Mouse (Mus musculus) intestine, embryonic 15.5 days (tissue): ENCODE data around the gene Tent5b. TPM values are rescaled to one million over a fixed set of nuclear protein-coding genes. Genes with fewer than 3 reads are reported as not detected.

Experiments
- ATAC-seq: fragments of 200-750 bp; cut with Nextera tagmentation; 2 replicates; pipeline ENCODE4 v1.8.0; 2017; ENCODE audit warnings: moderate TSS enrichment, moderate library complexity
- H3K27ac ChIP-seq: fragments of 300-500 bp; sonication (generic); 2 replicates; pipeline ENCODE4 v1.5.1; 2015; ENCODE audit warnings: mild to moderate bottlenecking, inconsistent platforms
- H3K27me3 ChIP-seq: fragments of 300-500 bp; sonication (generic); replicated peaks from 2 replicates; pipeline ENCODE4 v1.6.1; 2015; ENCODE audit warnings: inconsistent platforms
- H3K36me3 ChIP-seq: fragments of 300-500 bp; sonication (generic); 2 replicates; pipeline ENCODE4 v1.6.1; 2015; ENCODE audit warnings: inconsistent platforms
- H3K4me1 ChIP-seq: fragments of 300-500 bp; sonication (generic); replicated peaks from 2 replicates; pipeline ENCODE4 v1.6.1; 2015; ENCODE audit warnings: inconsistent platforms
- H3K4me2 ChIP-seq: fragments of 300-500 bp; sonication (generic); replicated peaks from 2 replicates; pipeline ENCODE4 v1.6.1; 2015; ENCODE audit warnings: mild to moderate bottlenecking, inconsistent platforms
- H3K4me3 ChIP-seq: fragments of 300-500 bp; sonication (generic); replicated peaks from 2 replicates; pipeline ENCODE4 v1.5.1; 2015; ENCODE audit warnings: inconsistent platforms
- H3K9ac ChIP-seq: fragments of 300-500 bp; sonication (generic); 2 replicates; pipeline ENCODE4 v1.6.1; 2015; ENCODE audit warnings: inconsistent platforms
- H3K9me3 ChIP-seq: fragments of 300-500 bp; sonication (generic); 2 replicates; pipeline ENCODE4 v1.6.1; 2016; ENCODE audit warnings: inconsistent platforms
- WGBS: fragments of 180-500 bp; shearing (Covaris S2); methylation state at CpG from one replicate; pipeline ENCODE4 v1.1.7; 2015; 5-methylcytosine and 5-hydroxymethylcytosine counted together
- polyA plus RNA-seq: library from polyadenylated mRNA; unstranded; fragments of >200 nt; fragmentation: Nextera tagmentation; extraction: Ambion mirVana; gene quantifications from 2 replicates; pipeline ENCODE4 v1.2.1, GENCODE M21; 2015

Gene Tent5b
- polyA plus RNA-seq, 1 experiment from 2014 or later, result 0.94 TPM

- Histone ChIP-seq H3K27ac (peak overlapping the region; percentile 54; the same call in 1 of the 2 replicates), H3K9ac (no peak overlapping the region), H3K36me3 (no peaks in the 10 kb centered on the region), H3K4me2 (no peak overlapping the region), H3K4me1 (peaks cover 13% of the 10 kb centered on the region), H3K9me3 (no peaks in the 10 kb centered on the region), H3K27me3 (no peaks in the 10 kb centered on the region), H3K4me3 (no peak overlapping the region)
- ATAC-seq, result peak; percentile 54
- 44% methylated on average over 8 of the region's 8 CpGs for WGBS
Observed at GRCm38 (mm10) chr4:133448708-133449388, 31.1 kb upstream of the Tent5b start.

GRCm38 (mm10) chr4:133449726-133450125 is 30.2 kb upstream of the Tent5b start:
- H3K4me2 ChIP-seq, result peak overlapping the region; percentile 28; the same call in 1 of the 2 replicates
- H3K36me3 ChIP-seq, result no peaks in the 10 kb centered on the region

GRCm38 (mm10) chr4:133451536-133451935 is 28.4 kb upstream of the Tent5b start:
- Histone ChIP-seq H3K4me2 (no peak overlapping the region), H3K9ac (no peak overlapping the region), H3K4me1 (peaks cover 13% of the 10 kb centered on the region), H3K9me3 (no peaks in the 10 kb centered on the region), H3K36me3 (no peaks in the 10 kb centered on the region), H3K4me3 (no peak overlapping the region), H3K27me3 (no peaks in the 10 kb centered on the region), H3K27ac (no peak overlapping the region)
- peak; percentile 21; the same call in 1 of the 2 replicates for ATAC-seq
- 7% methylated on average over 10 of the region's 10 CpGs for WGBS

More at GRCm38 (mm10) chr4:133449726-133450125, 30.2 kb upstream of the Tent5b start:
- Histone ChIP-seq H3K4me3 (no peak overlapping the region), H3K27me3 (no peaks in the 10 kb centered on the region), H3K9ac (no peak overlapping the region), H3K27ac (peak overlapping the region; percentile 54; the same call in 1 of the 2 replicates), H3K4me1 (peaks cover 13% of the 10 kb centered on the region), H3K9me3 (no peaks in the 10 kb centered on the region)
- ATAC-seq, result no peak
- whole genome bisulfite sequencing, result 16% methylated on average over 13 of the region's 13 CpGs

GRCm38 (mm10) chr4:133452433-133452832 is 27.5 kb upstream of the Tent5b start:
- no peaks in the 10 kb centered on the region for H3K9me3 ChIP-seq
- no peak for ATAC-seq

DNA sequence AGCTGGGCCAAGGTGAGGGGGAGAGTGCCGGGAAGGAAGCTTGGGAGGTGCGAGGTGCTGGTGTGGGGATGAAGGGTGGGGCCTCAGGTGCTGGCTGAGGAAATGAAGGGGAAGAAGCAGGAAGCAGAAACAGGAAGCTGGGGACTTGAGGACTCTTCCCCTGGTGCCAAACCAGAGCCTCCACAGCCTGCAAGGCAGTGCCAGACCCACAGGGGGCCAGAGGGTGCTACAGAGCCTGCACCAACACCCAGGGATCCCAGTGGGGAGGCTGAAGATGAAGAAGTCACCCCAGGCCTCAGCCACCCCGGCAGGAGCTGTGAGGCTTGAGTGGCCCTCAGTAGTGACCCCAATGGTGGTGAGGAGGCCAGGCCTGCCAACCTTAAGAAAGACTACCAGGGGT is 21.9 kb upstream of the Tent5b start:
- 64% methylated on average over 3 of the region's 3 CpGs for WGBS
- ATAC-seq, result no peak
- no peak overlapping the region for H3K9ac ChIP-seq

More at GRCm38 (mm10) chr4:133452433-133452832, 27.5 kb upstream of the Tent5b start:
- 66% methylated on average over 6 of the region's 7 CpGs for WGBS
- no peak overlapping the region for H3K9ac ChIP-seq
- no peak overlapping the region for H3K27ac ChIP-seq
- no peaks in the 10 kb centered on the region for H3K27me3 ChIP-seq
- peaks cover 13% of the 10 kb centered on the region for H3K4me1 ChIP-seq
- no peak overlapping the region for H3K4me2 ChIP-seq
- no peak overlapping the region for H3K4me3 ChIP-seq
- no peaks in the 10 kb centered on the region for H3K36me3 ChIP-seq

DNA sequence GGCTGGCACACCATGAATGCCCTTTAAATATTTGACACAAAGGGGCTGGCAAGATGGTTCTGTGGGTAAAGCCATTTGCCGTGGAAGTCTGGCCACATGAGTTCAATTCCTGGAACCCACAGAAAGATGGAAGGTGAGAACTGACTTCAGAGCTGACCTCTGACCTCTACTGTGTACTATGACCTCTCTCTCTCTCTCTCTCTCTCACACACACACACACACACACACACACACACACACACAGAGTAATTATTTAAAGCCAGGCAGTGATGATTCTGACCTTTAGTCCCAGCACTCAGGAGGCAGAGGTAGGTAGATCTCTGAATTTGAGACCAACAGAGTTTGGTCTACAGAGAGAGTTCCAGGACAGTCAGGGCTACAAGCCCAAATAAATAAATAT is 19.9 kb upstream of the Tent5b start:
- Histone ChIP-seq H3K4me3 (no peak overlapping the region), H3K27me3 (no peaks in the 10 kb centered on the region), H3K4me1 (peaks cover 6% of the 10 kb centered on the region; the same call in 1 of the 2 replicates), H3K36me3 (no peaks in the 10 kb centered on the region), H3K4me2 (no peak overlapping the region), H3K9me3 (no peaks in the 10 kb centered on the region), H3K9ac (no peak overlapping the region), H3K27ac (no peak overlapping the region)
- ATAC-seq, result no peak
- WGBS, result 77% methylated on average over 1 of the region's 1 CpGs

More for the DNA sequence above, 21.9 kb upstream of the Tent5b start:
- Histone ChIP-seq H3K4me1 (peaks cover 5% of the 10 kb centered on the region; the same call in 1 of the 2 replicates), H3K9me3 (no peaks in the 10 kb centered on the region), H3K4me3 (no peak overlapping the region), H3K27me3 (no peaks in the 10 kb centered on the region), H3K4me2 (no peak overlapping the region), H3K27ac (no peak overlapping the region), H3K36me3 (no peaks in the 10 kb centered on the region)

- Histone ChIP-seq H3K36me3 (no peaks in the 10 kb centered on the region), H3K27me3 (no peaks in the 10 kb centered on the region), H3K9me3 (no peaks in the 10 kb centered on the region), H3K4me1 (peaks cover 6% of the 10 kb centered on the region; the same call in 1 of the 2 replicates), H3K27ac (no peak overlapping the region), H3K4me2 (no peak overlapping the region), H3K4me3 (no peak overlapping the region), H3K9ac (no peak overlapping the region)
- no peak for ATAC-seq
- 50% methylated on average over 5 of the region's 5 CpGs for WGBS
Observed at GRCm38 (mm10) chr4:133460796-133461325, 19.1 kb upstream of the Tent5b start.

DNA sequence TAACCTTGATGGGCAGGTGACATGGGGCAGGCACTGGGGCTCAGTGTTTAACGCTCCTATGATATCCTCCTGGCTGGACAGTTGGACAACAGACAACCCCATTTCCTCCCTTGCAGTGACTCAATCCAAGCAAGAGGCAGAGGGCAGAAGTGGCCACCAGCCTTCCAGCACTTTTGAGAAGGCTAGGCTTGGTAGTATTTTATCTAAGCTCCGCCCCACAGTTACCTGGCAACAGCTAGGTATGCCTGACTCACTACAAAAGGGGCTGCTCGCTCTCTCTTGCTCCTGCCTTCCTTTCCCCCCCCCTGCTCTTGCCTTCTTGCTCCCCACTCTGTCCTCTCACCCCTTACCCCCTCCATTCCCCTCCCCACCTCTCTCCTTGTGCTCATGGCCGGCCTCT is 18.6 kb upstream of the Tent5b start:
- Histone ChIP-seq H3K27me3 (no peaks in the 10 kb centered on the region), H3K4me1 (peaks cover 6% of the 10 kb centered on the region; the same call in 1 of the 2 replicates), H3K36me3 (no peaks in the 10 kb centered on the region), H3K27ac (no peak overlapping the region), H3K9me3 (no peaks in the 10 kb centered on the region), H3K4me3 (no peak overlapping the region), H3K9ac (no peak overlapping the region), H3K4me2 (no peak overlapping the region)
- no peak for ATAC-seq
- WGBS, result 67% methylated on average over 4 of the region's 4 CpGs

- H3K36me3 ChIP-seq, result no peaks in the 10 kb centered on the region
- H3K9ac ChIP-seq, result peak overlapping the region; percentile 1; the same call in 1 of the 2 replicates
- H3K27ac ChIP-seq, result no peak overlapping the region
- no peaks in the 10 kb centered on the region for H3K9me3 ChIP-seq
- H3K4me1 ChIP-seq, result peaks cover 6% of the 10 kb centered on the region; the same call in 1 of the 2 replicates
- H3K27me3 ChIP-seq, result no peaks in the 10 kb centered on the region
- peak; percentile 37; the same call in 1 of the 2 replicates for ATAC-seq
- H3K4me2 ChIP-seq, result no peak overlapping the region
- H3K4me3 ChIP-seq, result no peak overlapping the region
- WGBS, result 50% methylated on average over 6 of the region's 6 CpGs
Observed at GRCm38 (mm10) chr4:133463184-133463583, 16.7 kb upstream of the Tent5b start.

GRCm38 (mm10) chr4:133468080-133468479 is 11.9 kb upstream of the Tent5b start:
- H3K4me2 ChIP-seq, result peak overlapping the region; percentile 98
- peaks cover 4% of the 10 kb centered on the region; the same call in 1 of the 2 replicates for H3K4me1 ChIP-seq
- no peaks in the 10 kb centered on the region for H3K9me3 ChIP-seq
- H3K27me3 ChIP-seq, result no peaks in the 10 kb centered on the region
- peak overlapping the region; percentile 52 for H3K9ac ChIP-seq
- under 1% methylated on average over 27 of the region's 27 CpGs for WGBS
- peak; percentile 83 for ATAC-seq
- no peak overlapping the region for H3K27ac ChIP-seq
- H3K4me3 ChIP-seq, result peak overlapping the region; percentile 51
- no peaks in the 10 kb centered on the region for H3K36me3 ChIP-seq

DNA sequence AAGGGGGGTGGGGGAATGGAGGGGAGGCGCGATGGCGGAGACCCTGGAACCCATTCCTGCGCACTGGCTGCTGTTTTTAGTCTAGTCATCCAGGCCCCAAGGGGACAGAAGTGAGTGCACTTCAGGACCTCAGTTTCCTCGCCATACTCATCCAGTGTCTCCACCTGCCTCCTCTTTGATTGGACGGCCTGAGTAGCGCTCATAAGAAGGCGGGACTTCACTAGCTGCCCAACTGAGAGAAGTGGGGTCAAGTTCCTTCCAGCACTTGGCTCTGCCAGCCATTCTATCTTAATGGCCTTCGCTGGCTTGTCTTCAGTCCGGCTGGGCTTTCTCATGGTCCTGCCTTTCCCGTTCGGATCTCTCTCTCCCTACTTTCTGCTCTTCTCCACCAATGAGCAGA is 10.8 kb upstream of the Tent5b start:
- H3K4me1 ChIP-seq, result 0 out of 2 replicates have a peak, but pooled peaks cover 4% of the 10 kb centered on the region

DNA sequence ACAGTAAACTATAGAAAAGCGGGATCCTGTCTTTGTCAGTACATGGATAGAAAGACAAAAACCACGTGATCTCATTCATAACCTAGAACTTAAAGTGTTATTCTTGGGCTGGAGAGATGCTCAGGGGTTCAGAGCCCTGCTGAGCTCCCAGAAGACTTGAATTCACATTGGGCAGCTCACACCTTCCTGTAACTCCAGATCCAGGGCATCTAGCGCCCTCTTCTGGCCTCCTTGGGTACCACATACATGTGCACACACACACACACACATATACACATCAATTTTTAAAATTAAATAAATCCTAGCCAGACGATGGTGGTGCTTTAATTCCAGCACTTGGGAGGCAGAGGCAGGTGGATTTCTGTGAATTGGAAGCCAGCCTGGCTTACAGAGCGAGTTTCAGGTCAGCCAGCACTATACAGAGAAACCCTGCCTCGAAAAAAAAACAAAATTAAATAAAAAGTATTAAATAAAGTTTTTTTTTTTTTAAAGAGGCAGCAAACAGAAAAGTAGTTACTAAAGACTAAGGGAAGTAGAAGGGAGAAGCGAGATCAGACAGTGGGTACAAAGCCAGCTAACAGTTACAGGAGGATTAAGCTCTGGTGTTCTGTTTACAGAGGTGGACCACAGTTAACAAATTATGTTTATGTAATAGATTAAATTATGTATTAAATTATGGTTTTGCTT is 8.7 kb upstream of the Tent5b start:
- no peak overlapping the region for H3K4me3 ChIP-seq
- no peaks in the 10 kb centered on the region for H3K9me3 ChIP-seq
- no peak overlapping the region for H3K4me2 ChIP-seq
- H3K27me3 ChIP-seq, result 0 out of 2 replicates have a peak, but pooled peaks cover 2% of the 10 kb centered on the region
- no peak for ATAC-seq
- 0 out of 2 replicates have a peak, but pooled peaks cover 4% of the 10 kb centered on the region for H3K4me1 ChIP-seq
- no peaks in the 10 kb centered on the region for H3K36me3 ChIP-seq
- H3K27ac ChIP-seq, result no peak overlapping the region
- H3K9ac ChIP-seq, result no peak overlapping the region
- WGBS, result 78% methylated on average over 7 of the region's 7 CpGs

More for the DNA sequence above, 10.8 kb upstream of the Tent5b start:
- ATAC-seq, result peak; percentile 54
- H3K4me2 ChIP-seq, result peak overlapping the region; percentile 98
- no peak overlapping the region for H3K9ac ChIP-seq
- H3K4me3 ChIP-seq, result no peak overlapping the region
- H3K27me3 ChIP-seq, result no peaks in the 10 kb centered on the region
- H3K27ac ChIP-seq, result no peak overlapping the region
- H3K9me3 ChIP-seq, result no peaks in the 10 kb centered on the region
- no peaks in the 10 kb centered on the region for H3K36me3 ChIP-seq
- WGBS, result 10% methylated on average over 12 of the region's 12 CpGs
